Mouse (Mus musculus): ENCODE data around the gene Smad9. TPM values are rescaled to one million over a fixed set of nuclear protein-coding genes. Genes with fewer than 3 reads are reported as not detected.

Gene Smad9
- 10 to 100 TPM in 1 of 2 experiments, 1 to 10 TPM in 1; 7.1 to 10.2 TPM for total RNA-seq (2021)
- long read RNA-seq, experiment 1, partial matches to known transcripts, result 2 of 3 reads
- long read RNA-seq, experiment 1, other reads (novel, unspliced or antisense), result 1 of 3 reads
- long read RNA-seq, experiment 2, partial matches to known transcripts, result 0 of 2 reads
- long read RNA-seq, experiment 2, other reads (novel, unspliced or antisense), result 2 of 2 reads

DNA sequence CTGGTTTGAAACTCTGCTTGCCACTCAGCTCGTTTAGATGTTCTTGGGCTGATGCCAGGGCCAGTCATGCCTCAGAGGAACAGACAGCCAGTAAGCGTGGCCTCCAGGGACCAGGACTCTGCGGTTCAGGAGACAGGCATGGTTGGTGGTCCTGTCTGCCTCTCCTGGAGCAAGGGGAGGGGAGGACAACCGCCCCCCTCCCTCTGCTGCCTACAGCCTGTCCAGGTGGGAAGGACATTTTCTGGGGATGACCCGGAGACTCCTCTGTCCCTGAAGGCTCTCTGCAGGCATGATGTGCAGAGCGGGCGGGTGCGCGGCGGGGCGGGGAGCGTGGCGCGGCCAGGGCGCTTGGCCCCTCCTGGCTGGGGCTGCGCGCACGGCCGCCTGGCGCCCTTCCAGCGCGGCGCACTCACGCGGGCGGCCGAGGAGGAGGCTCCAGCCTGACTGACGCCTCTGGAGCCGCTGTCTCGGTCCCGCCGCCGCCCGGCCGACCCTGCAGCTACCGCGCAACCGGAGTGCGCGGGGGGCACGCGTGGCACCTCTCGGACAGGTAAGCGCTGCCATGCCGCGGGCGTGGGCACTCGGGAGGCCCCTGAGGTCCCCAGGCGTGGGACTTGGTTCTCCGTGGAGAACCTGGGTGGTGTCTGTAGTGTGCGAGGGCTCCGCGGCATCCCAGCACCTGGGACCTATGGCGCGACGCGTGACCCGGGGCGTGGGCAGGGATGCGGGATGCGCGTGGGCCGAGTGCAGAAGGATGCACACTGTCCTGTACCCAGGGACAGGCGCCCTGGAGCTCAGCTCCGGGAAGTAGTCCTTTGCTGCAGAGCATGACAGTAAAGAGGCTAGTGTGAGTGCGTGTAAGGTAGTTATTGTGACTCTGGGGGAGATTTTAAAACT is at the start of gene Smad9:
TSS of gene Smad9 (plus strand) at position 438 of the 897 bp plus-strand sequence.
- DNase-seq, result peak; percentile 87

DNA sequence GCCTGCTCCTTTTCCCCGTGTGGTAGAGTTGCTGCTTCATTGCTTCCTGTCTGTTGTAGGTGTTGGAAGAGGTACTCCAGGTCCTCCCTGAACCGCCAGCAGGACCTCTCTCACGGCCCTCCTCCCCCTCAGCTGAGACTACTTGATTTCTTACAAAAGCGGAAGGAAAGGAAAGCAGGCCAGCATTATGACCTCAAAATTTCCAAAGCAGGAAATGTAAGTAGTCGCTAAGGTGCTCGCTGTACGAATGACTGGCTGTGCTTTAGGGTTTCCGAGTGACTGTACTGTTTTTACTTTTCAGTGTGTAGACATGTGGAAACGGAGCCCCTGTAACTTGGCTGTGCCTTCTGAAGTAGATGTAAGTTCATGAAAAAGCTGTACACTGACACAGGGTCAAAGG is 46.4 kb upstream of the Smad9 start:
- no peak for DNase-seq

DNA sequence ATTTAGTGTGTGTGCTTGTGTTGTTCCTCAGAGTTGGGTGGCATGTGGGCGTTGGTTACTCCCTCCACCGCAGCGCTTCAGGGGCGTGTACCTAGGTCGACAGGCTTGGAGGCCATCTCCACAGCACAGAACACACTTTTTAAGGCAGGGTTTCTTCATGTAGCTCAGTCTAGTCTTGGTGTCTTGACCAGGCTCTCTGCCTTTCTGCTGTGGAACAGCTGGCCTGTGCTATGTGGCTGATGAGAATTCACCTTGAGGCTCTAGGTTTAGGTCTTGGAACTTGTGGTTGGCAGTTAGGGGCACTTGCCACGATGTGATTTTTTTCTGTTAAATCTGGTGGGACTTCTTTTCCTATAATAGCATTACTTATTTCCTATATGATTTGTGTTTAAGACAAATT is 41.1 kb upstream of the Smad9 start, which contains the start of gene Gm21958:
TSS of gene Gm21958 (minus strand) at position 101 of the 400 bp plus-strand sequence.
- no peak for DNase-seq

DNA sequence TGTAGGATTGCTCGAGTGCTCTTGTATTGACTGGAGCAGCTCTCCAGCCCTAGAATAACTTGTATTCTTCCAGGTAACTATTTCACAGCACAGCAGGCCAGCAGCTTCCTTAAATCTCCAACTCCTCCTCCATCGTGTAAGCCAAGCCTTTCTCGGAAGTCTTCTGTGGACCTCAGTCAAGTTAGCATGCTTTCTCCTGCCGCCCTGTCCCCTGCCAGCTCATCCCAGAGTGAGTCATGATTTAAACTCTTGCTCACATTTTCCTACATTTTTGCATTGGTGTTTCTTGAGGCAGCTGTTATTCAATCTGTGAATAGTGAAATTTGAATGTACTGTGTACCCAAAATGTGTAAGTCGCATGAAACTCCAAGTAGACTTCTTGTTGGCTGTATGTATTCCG is 39.9 kb upstream of the Smad9 start:
- no peak for DNase-seq

DNA sequence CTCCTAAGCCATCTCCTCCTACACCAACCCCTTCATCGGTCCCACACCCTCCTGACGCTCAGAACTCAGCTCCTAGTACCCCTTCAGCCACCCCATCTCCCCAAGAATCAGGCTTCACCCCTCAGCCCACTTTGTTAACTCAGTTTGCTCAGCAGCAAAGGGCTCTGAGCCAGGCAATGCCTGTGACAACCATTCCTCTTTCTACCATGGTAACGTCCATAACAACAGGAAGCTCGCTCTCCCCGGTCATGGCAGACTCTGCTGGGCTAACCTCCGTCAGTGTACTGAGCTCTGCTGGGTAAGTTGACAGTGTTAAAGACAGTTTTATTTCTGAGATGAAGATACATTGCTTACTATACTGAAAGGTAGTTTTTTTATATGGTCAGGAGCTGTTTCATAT is 38.0 kb upstream of the Smad9 start:
- DNase-seq, result no peak

DNA sequence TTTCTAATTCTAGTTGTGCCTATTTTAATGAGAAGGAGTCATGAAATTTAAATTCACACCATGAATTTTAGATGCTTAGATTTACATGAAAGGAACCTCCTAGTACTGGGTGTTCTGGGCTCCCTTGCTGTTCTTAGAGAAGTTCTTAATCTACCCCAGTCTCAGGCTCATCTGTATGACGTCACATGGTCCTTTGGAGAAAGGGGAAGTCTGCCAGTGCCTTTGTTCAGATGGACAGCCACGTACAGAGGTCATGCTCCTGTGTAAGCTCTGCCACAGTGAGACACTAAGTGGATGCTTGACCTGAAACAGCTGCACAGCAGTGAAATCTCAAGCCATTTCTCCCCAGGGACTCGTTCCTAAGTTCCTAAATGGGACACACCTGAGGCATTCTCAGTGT is 36.4 kb upstream of the Smad9 start:
- DNase-seq, result no peak

DNA sequence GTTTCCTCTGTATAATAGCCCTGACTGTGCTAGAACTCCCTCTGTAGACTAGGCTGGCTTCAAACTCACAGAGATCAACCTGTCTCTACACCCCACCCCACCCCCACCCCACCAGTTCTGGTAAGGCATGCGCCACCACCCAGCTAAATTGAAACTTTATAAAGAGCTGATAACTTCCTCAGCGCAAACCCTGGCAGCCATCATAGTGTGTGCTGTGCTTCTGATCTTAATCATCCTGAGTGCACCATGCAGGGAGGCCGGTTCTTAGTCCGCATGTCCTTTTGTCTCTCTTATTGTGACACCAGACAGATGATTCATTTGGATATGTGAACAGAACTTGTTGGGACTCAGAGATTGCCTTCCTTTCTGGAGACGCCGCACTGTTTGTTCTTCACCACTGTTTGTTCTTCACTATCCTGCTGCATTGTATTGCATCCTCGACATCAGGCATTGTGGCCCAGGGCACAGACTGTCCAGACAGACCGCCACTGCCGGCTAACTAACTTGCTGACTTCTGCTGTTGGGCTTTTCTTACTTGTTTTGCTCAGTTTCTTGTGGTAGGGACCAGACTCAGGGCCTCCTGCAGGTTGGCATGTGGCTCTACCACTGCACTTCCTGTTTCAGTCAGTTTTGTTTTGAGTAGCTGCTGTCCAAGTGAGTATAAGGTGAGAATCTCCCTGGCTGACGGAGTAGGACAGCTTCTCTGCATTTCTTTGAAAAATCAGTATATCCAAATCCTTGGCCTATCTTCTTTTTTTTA is 31.5 kb upstream of the Smad9 start:
- DNase-seq, result no peak

DNA sequence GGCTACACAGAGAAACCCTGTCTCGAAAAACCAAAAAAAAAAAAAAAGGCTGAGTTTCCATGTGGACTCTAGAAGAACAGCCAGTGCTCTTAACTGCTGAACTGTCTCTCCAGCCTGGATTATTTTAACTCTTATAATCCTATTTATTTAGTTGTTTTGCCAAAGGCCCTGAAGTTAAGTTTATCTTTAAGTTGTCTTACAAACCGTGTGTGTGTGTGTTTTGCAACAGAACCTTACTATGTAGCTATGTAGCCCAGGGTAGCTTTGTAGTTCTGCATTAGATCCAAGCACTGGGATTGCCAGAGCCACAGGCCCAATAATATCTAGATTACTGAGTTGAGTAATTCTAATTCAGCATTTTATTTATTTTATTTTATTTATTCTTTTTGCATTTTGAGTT is 30.0 kb upstream of the Smad9 start:
- DNase-seq, result no peak

DNA sequence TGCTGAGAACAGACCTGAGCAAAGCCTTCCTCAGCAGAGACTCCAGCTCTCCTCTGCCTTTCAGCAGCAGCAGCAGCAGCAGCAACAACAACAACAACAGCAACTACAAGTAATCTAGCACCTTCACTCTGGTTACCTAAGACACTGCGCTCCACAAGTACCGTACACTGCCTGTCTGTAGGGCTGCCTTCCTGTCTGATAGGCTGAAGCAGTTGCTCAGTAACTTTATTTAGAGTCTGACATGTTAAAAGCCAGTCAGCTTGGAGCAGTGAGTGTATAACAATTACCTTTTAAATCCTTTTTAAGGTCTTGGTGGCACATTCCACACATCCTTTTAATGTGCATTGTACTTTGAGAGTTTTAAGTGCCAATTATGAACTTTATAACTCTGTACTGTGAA is 27.8 kb upstream of the Smad9 start:
- DNase-seq, result no peak

DNA sequence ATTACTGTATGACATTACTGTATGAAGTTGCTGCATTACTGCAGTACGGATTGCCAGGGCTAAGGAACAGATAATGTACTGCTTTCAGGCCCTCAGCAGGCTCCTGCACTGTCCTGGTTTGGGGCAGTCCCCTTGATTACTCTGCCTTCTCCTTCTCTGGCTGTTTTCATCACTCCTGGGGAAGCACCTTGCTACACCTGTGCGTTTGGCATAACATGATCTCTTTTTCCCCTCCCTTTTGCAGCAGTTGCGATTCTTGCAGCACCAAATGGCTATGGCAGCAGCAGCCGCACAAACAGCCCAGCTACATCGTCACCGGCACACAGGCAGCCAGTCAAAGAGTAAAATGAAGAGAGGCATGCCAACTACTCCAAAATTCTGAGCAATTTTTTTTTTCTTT is 27.3 kb upstream of the Smad9 start:
- DNase-seq, result no peak

DNA sequence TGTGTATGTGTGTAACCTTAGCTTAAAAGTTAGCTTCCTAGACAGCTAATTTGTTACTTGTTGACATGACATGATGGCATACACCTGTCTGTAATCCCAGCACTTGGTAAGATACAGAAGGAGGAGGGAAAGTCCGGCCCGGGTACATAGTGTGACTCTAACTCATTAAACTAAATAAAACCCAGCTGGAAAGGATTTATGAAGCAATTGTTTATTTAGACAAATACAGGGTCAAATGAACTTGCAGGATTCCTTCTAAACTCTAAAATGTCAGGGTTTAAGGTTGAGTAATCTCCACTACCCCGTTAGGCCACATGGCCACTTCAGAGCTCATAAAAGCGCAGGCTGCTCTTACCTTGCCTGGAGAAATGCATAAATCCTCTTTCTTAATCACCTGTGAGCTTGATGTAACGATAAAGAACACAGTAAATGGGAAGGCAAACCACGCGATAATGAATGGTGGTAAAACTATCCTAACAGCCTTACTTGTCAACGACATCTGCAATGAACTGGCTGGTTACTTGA is 23.7 kb upstream of the Smad9 start:
- no peak for DNase-seq

DNA sequence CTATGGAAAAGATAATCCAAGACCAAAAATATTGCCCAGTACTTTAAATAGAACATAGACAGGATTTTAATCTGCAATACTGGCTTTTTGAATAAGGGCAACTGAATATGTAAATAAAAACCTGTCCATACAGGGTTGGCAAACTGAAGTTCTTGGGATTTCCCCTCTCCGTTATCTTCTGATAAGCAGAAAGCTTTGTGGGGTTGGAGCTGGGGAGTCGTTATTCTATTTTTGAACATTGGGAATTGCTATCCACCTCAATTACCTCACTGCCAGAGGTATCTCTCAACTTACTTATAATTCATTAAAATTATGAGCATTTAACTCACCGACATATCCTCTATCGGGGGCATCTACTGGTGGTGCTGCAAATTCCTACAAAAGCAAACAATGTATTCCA is 23.0 kb upstream of the Smad9 start:
- DNase-seq, result no peak

DNA sequence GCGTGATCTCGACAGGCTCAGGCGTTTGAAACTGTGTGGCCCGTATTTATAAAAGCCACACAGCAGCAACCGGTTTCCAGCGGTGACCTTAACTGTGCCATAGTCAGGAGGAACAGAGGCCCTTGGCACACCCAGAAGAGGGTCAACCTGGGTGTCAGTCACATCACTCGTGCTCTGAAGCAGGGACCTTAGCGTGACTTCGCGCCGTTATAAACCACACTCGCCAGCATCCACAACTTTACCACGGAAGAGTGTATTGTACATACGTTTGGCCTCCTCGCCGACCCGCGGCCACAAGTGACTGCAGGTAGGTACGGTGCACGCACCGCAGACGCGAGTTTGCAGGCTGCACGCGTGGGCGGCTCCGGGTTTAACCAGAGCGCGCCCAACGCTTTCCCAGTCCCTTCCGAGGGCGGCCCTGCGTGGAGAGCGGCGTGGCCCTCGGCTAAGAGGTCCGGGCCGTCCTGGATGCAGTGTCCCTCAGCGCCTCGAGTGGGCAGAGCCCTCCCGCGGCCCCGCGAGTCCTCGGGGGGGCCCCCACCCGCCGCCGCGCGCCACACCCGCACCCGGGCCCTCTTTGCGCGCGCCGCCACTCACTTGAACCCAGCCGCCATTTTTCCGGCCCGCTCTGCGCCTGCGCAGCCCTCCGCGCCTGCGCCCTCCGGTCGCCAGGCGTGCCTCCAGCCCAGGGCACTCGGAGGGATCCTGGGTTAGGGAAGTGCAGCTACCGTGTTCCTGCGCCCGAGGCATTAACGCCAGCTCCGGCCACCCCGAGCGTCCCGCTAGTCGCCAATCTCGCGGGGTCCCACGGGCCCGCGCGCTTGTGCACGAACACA is 20.8 kb upstream of the Smad9 start:
- DNase-seq, result peak; percentile 95

DNA sequence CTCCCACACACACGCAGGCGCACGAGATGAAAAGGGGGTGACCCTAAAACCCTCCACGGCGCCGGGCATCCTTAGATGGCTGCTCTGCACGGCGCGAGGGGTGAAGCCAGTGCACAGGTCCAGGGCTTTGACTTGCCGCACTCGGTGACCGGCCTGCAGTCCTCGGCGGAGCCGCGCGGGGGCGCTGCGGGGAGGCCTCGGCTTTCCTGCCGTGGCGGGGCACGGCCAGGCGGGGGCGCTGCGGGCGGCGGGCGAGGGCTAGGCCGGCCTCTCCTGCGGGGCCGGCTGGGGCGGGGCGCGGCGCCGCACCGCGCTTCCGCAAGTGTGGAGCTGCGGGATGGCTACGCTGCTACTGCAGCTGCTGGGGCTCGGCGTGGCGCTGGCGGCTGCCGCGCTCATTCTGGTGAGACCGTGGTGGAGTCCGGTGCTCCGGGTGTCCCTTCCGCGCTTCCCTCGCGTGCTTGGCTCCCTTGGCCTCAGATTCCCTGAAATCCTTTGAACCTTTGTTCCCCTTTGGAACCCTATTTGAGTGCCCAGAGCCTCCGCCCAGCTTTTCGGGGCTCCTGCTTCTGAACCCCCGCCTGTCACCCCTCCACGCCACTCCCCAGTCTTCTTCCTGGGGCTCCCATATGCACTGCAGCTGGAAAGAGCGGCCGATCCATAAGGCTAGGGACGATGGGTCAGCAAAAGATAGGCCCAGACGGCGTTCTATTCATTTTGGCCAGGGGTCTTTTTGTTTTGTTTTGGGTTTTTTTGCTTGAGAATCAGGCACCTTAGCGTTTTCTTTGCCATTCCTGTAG is 19.9 kb upstream of the Smad9 start, which contains the start of the genes Exosc8 and Alg5:
TSS of gene Exosc8 (minus strand) at position 147 of the 800 bp plus-strand sequence.
TSS of gene Alg5 (plus strand) at position 293 of the 800 bp plus-strand sequence.
- DNase-seq, result peak; percentile 97

DNA sequence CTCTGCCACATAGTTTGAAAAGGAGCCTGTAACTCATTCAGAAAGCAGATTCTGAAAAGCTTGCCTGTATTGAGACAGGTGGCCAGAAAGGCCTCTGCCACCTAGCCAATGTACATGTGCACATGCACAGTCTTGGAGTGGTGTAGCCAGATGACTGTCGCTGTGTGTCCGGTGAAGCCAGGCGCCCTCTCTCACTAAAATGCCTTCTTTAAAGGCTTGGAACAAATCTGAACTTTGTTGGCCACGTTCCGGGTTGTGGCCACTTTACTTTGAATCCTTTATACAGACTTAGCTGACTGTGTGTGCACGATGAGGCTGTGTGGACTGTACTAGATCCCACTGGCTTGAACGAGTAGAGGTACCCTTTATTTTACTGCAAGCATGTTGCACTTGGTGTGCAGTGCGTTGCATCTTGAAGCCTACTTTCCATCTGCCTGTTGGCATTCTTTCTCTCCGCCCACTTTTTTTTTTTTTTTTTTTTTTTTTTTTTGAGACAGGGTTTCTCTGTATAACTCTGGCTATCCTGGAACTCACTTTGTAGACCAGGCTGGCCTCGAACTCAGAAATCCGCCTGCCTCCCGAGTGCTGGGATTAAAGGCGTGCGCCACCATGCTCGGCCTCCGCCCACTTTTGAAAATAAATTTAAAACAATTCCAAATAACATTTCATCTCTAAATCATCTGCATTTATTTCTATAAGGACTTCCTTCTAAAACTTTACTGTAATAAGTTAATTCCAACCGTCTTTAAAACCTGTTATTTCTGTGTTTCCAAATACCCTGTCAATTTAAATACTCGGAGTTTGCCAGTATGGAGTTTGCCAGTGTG is 19.1 kb upstream of the Smad9 start:
- DNase-seq, result peak; percentile 33

DNA sequence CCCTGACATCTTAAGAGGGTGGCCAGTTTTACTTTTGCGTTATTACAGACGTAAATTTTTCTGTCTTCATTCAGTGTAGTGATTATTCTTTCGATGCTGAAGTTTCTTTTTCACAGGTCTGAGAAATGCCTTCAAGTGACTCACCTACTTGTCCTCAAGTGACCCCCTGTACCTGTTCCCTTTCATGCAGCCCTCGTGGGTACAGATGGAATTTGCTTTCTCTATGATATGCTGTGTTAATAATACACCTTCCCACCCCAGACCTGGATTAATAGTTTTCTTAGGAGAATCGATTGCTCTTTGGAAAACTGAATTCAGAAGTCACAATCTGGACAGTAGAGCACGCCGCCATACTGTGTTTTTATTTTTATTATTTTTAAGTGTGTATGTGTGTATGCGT is 18.1 kb upstream of the Smad9 start:
- no peak for DNase-seq

DNA sequence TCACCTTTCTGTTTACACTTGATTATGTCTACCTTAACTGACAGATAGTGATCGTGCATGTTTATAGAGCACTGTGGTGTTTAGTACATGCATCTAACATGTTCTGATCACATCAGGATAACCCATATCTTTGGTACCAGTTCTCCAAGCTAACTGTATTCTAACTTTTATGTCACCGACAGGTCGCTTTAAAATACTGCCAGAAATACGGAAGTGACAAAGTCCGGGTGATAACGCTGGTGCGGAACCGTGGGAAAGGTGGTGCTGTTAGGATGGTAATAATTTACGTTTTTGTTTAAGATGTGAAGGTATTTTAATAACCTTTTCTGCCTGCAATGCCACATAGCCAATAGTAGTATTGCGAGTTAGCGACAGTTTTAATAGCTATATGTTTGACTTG is 13.4 kb upstream of the Smad9 start:
- no peak for DNase-seq

DNA sequence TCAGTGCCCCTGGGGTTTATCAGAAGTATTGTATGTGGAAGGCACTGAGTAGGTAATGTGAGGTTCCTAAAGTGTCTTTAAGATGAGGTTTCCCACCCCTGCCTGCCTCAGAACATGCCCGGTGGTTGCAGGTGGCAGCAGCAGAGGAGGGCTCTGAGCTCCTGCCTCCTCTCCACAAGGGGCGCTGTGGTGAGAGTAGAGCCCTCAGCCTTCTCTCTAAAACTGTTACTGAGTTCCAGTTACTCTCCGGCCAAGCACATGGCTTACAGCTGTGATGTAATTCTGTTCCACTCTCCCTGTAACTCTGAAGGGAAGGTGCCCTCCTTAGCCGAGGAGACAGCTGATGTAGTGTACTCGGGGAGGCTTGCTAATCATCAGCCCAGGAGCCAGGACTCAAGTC is 9.6 kb upstream of the Smad9 start:
- peak; percentile 49 for DNase-seq

DNA sequence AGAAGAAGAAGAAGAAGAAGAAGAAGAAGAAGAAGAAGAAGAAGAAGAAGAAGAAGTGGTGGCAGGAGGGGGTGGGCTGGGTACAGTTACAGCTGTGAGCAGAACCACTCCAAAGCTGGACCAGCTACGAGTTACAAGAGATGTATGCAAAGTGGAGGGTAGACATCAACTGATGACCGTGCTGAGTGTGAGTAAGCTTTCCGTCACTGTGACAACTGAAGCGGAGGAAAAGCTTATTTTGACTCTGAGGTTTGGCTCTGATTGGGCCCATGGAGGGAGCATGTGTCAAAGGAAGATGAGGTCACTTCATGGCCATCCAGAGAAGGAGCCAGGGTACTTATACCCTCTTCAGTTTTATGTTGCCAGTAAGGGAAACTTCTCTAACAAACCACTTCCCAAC is 2.0 kb upstream of the Smad9 start:
- no peak for DNase-seq

DNA sequence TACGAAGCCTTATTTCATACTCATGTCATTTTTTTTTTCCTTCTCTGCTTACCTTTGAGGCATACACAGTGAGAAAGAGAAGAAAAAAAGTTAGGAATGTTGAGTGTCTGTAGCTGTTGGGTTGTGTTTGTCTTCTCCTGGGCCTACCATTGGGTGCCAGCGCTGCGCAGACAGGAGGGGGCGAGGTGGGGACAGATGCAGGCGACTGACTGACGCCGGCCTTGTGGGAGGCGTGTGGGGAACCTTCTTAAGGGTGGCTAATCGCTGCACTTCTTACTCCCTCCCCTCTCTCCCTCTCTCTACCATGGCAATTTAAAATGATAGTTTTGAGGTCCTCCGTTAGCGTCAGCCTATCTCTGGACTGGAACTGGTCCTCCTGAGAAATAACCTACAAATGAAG is 676 bp downstream of the Smad9 start:
- peak; percentile 50 for DNase-seq
